Mouse (Mus musculus) cerebellum, postnatal 14 days (tissue): ENCODE measurements around the gene Zkscan14.
"Not testable (repeated sequence)": the region's sequence is repeated elsewhere in the genome, so short reads cannot be mapped to it uniquely, and the experiment has no call there.

Experiments used
- DNase-seq, 2 experiments: peaks; one replicate each; pipeline ENCODE4 v3.0.0; 2021; ENCODE audit warnings: mixed read lengths in 2 of 2

Zkscan14 gene

GRCm38 (mm10) chr5:145201321-145201991, at the start of gene Zkscan14:
TSS of gene Zkscan14 (minus strand) at chr5:145201868.
- DNase-seq = peak; percentile 78 to 82

GRCm38 (mm10) chr5:145249520-145249919, 47.9 kb upstream of the Zkscan14 start:
- no peak for DNase-seq

- DNase-seq = peak; percentile 41 to 49
Observed at GRCm38 (mm10) chr5:145234636-145235035, 33.0 kb upstream of the Zkscan14 start.

GRCm38 (mm10) chr5:145231893-145232411, 30.3 kb upstream of the Zkscan14 start:
- DNase-seq = peak in 1 of 2 experiments; percentile 59

GRCm38 (mm10) chr5:145231367-145231871, 29.8 kb upstream of the Zkscan14 start, which contains the start of gene Zfp655:
TSS of gene Zfp655 (plus strand) at chr5:145231715.
- peak; percentile 96 to 98 for DNase-seq

- no peak for DNase-seq
Observed at GRCm38 (mm10) chr5:145230641-145231040, 29.0 kb upstream of the Zkscan14 start.

- DNase-seq = not testable (repeated sequence)
Observed at GRCm38 (mm10) chr5:145229283-145229682, 27.6 kb upstream of the Zkscan14 start.

- DNase-seq = no peak
Observed at GRCm38 (mm10) chr5:145226453-145226852, 24.8 kb upstream of the Zkscan14 start.

- DNase-seq = no peak
Observed at GRCm38 (mm10) chr5:145223395-145223794, 21.7 kb upstream of the Zkscan14 start.

GRCm38 (mm10) chr5:145222840-145223239, 21.2 kb upstream of the Zkscan14 start:
- DNase-seq = no peak

- no peak for DNase-seq
Observed at GRCm38 (mm10) chr5:145219981-145220380, 18.3 kb upstream of the Zkscan14 start.

GRCm38 (mm10) chr5:145218671-145219070, 17.0 kb upstream of the Zkscan14 start:
- DNase-seq = no peak

- DNase-seq = no peak
Observed at GRCm38 (mm10) chr5:145218206-145218605, 16.5 kb upstream of the Zkscan14 start.

- DNase-seq = no peak
Observed at GRCm38 (mm10) chr5:145217746-145218145, 16.1 kb upstream of the Zkscan14 start.

- DNase-seq = no peak
Observed at GRCm38 (mm10) chr5:145214679-145215078, 13.0 kb upstream of the Zkscan14 start.

- no peak for DNase-seq
Observed at GRCm38 (mm10) chr5:145213505-145213904, 11.8 kb upstream of the Zkscan14 start.

GRCm38 (mm10) chr5:145212216-145212615, 10.5 kb upstream of the Zkscan14 start:
- no peak for DNase-seq

GRCm38 (mm10) chr5:145211340-145211739, 9.7 kb upstream of the Zkscan14 start:
- no peak for DNase-seq

- DNase-seq = not testable (repeated sequence)
Observed at GRCm38 (mm10) chr5:145208391-145208790, 6.7 kb upstream of the Zkscan14 start.

GRCm38 (mm10) chr5:145207954-145208353, 6.3 kb upstream of the Zkscan14 start:
- DNase-seq = no peak

GRCm38 (mm10) chr5:145207385-145207784, 5.7 kb upstream of the Zkscan14 start:
- DNase-seq = no peak

- no peak for DNase-seq
Observed at GRCm38 (mm10) chr5:145205041-145205440, 3.4 kb upstream of the Zkscan14 start.

GRCm38 (mm10) chr5:145203936-145204691, 2.4 kb upstream of the Zkscan14 start, which contains the start of gene Zkscan5:
TSS of gene Zkscan5 (plus strand) at chr5:145204562.
- peak; percentile 98 to 99 for DNase-seq
